Mouse (Mus musculus) MEL (cell line): ENCODE results near the gene Ppp1r7. TPM values are rescaled to one million over a fixed set of nuclear protein-coding genes. Genes with fewer than 3 reads are reported as not detected.

ENCODE experiments used
- DNase-seq: peaks from one replicate; pipeline ENCODE4 v3.0.0; 2011; ENCODE audit warnings: low read depth, low spot score
- H3K27ac ChIP-seq: 2 replicates; pipeline ENCODE4 v1.5.1; 2012; ENCODE audit warnings: low read depth, mild to moderate bottlenecking, control low read depth, low read length, moderate library complexity; ENCODE audit not compliant: control insufficient read depth
- H3K27me3 ChIP-seq, 2 experiments: fragments of 150-350 bp in 1 of 2; sonication (generic) in 1 of 2; 2 replicates each; pipeline ENCODE4 v1.6.1; 2012; ENCODE audit warnings: low read length in 2 of 2, mild to moderate bottlenecking in 2 of 2, improper control_type of control experiment in 1 of 2, moderate library complexity in 1 of 2; ENCODE audit not compliant: insufficient read depth in 2 of 2, control insufficient read depth in 1 of 2
- H3K36me3 ChIP-seq, 2 experiments: 2 replicates each; pipeline ENCODE4 v1.6.1; 2012 to 2014; ENCODE audit warnings: low read length in 2 of 2, improper control_type of control experiment in 1 of 2, inconsistent platforms in 1 of 2, mild to moderate bottlenecking in 1 of 2; ENCODE audit not compliant: insufficient read depth in 2 of 2, control insufficient read depth in 1 of 2
- H3K4me1 ChIP-seq, 2 experiments: fragments of 150-350 bp in 1 of 2; sonication (generic) in 1 of 2; 2 replicates each; pipeline ENCODE4 v1.6.1; 2012; ENCODE audit warnings: low read length in 2 of 2, improper control_type of control experiment in 1 of 2, mild to moderate bottlenecking in 1 of 2; ENCODE audit not compliant: insufficient read depth in 2 of 2, control insufficient read depth in 1 of 2
- H3K4me3 ChIP-seq, 2 experiments: fragments of 150-350 bp in 1 of 2; sonication (generic) in 1 of 2; 2 replicates each; pipeline ENCODE4 v1.5.1; 2012; ENCODE audit warnings: low read depth in 2 of 2, low read length in 2 of 2, mild to moderate bottlenecking in 2 of 2, moderate library complexity in 2 of 2, control low read depth in 1 of 2, improper control_type of control experiment in 1 of 2; ENCODE audit not compliant: control insufficient read depth in 1 of 2, insufficient read depth in 1 of 2
- H3K79me2 ChIP-seq: 2 replicates; pipeline ENCODE4 v1.6.1; 2012; ENCODE audit warnings: mild to moderate bottlenecking, low read length, moderate library complexity; ENCODE audit not compliant: control insufficient read depth, poor library complexity, insufficient read depth
- H3K9ac ChIP-seq: 2 replicates; pipeline ENCODE4 v1.6.1; 2012; ENCODE audit warnings: low read depth, mild to moderate bottlenecking, control low read depth, low read length, moderate library complexity; ENCODE audit not compliant: control insufficient read depth, poor library complexity, severe bottlenecking
- H3K9me3 ChIP-seq: fragments of 150-350 bp; sonication (generic); replicated peaks from 2 replicates; pipeline ENCODE4 v1.6.1; 2012; ENCODE audit warnings: mild to moderate bottlenecking, low read length, improper control_type of control experiment, moderate library complexity; ENCODE audit not compliant: insufficient read depth
- BHLHE40 ChIP-seq: IDR thresholded peaks from 2 replicates; pipeline ENCODE4 v1.6.1; 2012; ENCODE audit warnings: low read depth, mild to moderate bottlenecking, inconsistent platforms, low read length, improper control_type of control experiment, borderline replicate concordance
- CHD1 ChIP-seq: IDR thresholded peaks from 2 replicates; pipeline ENCODE4 v1.6.1; 2012; ENCODE audit warnings: low read depth, mild to moderate bottlenecking, inconsistent platforms, low read length, improper control_type of control experiment
- CHD2 ChIP-seq: IDR thresholded peaks from 2 replicates; pipeline ENCODE4 v1.6.1; 2011; ENCODE audit warnings: low read length, improper control_type of control experiment
- E2F4 ChIP-seq: IDR thresholded peaks from 2 replicates; pipeline ENCODE4 v1.6.1; 2011; ENCODE audit warnings: low read depth, low read length, improper control_type of control experiment, borderline replicate concordance
- ELF1 ChIP-seq: IDR thresholded peaks from 2 replicates; pipeline ENCODE4 v1.6.1; 2014; ENCODE audit warnings: low read depth, mild to moderate bottlenecking, inconsistent platforms, low read length, improper control_type of control experiment, moderate library complexity
- EP300 ChIP-seq, 2 experiments: IDR thresholded peaks; 2 replicates each; pipeline ENCODE4 v1.6.1; 2011; ENCODE audit warnings: improper control_type of control experiment in 2 of 2, low read length in 2 of 2, low read depth in 1 of 2, mild to moderate bottlenecking in 1 of 2
- ETS1 ChIP-seq: IDR thresholded peaks from 2 replicates; pipeline ENCODE4 v1.6.1; 2012; ENCODE audit warnings: low read depth, mild to moderate bottlenecking, inconsistent platforms, low read length, improper control_type of control experiment, moderate library complexity
- GABPA ChIP-seq: IDR thresholded peaks from 2 replicates; pipeline ENCODE4 v1.6.1; 2012; ENCODE audit warnings: low read depth, mild to moderate bottlenecking, inconsistent platforms, low read length, improper control_type of control experiment, moderate library complexity
- GATA1 ChIP-seq: IDR thresholded peaks from 2 replicates; pipeline ENCODE4 v1.6.1; 2011; ENCODE audit warnings: low read depth, low read length, improper control_type of control experiment
- HCFC1 ChIP-seq: IDR thresholded peaks from 2 replicates; pipeline ENCODE4 v1.6.1; 2012; ENCODE audit warnings: low read depth, mild to moderate bottlenecking, inconsistent platforms, low read length, improper control_type of control experiment, moderate library complexity
- JUND ChIP-seq: IDR thresholded peaks from 2 replicates; pipeline ENCODE4 v1.6.1; 2011; ENCODE audit warnings: low read depth, mild to moderate bottlenecking, improper control_type of control experiment, low read length
- KAT2A ChIP-seq: conservative IDR thresholded peaks from 2 replicates; pipeline ENCODE4 v1.6.1; 2012; ENCODE audit warnings: low read depth, low read length, improper control_type of control experiment, inconsistent platforms
- MAFK ChIP-seq: IDR thresholded peaks from 2 replicates; pipeline ENCODE4 v1.6.1; 2011; ENCODE audit warnings: low read depth, mild to moderate bottlenecking, low read length, improper control_type of control experiment, borderline replicate concordance
- MAX ChIP-seq: IDR thresholded peaks from 2 replicates; pipeline ENCODE4 v1.6.1; 2011; ENCODE audit warnings: low read length, improper control_type of control experiment
- MAZ ChIP-seq: IDR thresholded peaks from 2 replicates; pipeline ENCODE4 v1.6.1; 2012; ENCODE audit warnings: low read depth, mild to moderate bottlenecking, inconsistent platforms, low read length, improper control_type of control experiment
- MEF2A ChIP-seq: IDR thresholded peaks from 2 replicates; pipeline ENCODE4 v1.6.1; 2014; ENCODE audit warnings: low read depth, mild to moderate bottlenecking, inconsistent platforms, low read length, improper control_type of control experiment; ENCODE audit not compliant: poor library complexity, insufficient replicate concordance, severe bottlenecking; ENCODE audit errors: extremely low read depth
- MYB ChIP-seq: IDR thresholded peaks from 2 replicates; pipeline ENCODE4 v1.6.1; 2011; ENCODE audit warnings: mild to moderate bottlenecking, low read depth, low read length, improper control_type of control experiment
- MYC ChIP-seq: IDR thresholded peaks from 2 replicates; pipeline ENCODE4 v1.6.1; 2011; ENCODE audit warnings: low read depth, mild to moderate bottlenecking, low read length, improper control_type of control experiment, moderate library complexity
- NELFE ChIP-seq: IDR thresholded peaks from 2 replicates; pipeline ENCODE4 v1.6.1; 2011; ENCODE audit warnings: low read depth, low read length, improper control_type of control experiment
- NRF1 ChIP-seq: IDR thresholded peaks from 2 replicates; pipeline ENCODE4 v1.6.1; 2014; ENCODE audit warnings: low read depth, mild to moderate bottlenecking, inconsistent platforms, low read length, improper control_type of control experiment, moderate library complexity; ENCODE audit not compliant: poor library complexity, insufficient read depth, severe bottlenecking
- POLR2A ChIP-seq, 2 experiments: IDR thresholded peaks; 2 replicates each; pipeline ENCODE4 v1.6.1; 2011 to 2012; ENCODE audit warnings: low read length in 2 of 2, mild to moderate bottlenecking in 2 of 2, control low read depth in 1 of 2, improper control_type of control experiment in 1 of 2, low read depth in 1 of 2, moderate library complexity in 1 of 2; ENCODE audit not compliant: control insufficient read depth in 1 of 2, insufficient read depth in 1 of 2, poor library complexity in 1 of 2
- POLR2AphosphoS2 ChIP-seq: IDR thresholded peaks from 2 replicates; pipeline ENCODE4 v1.6.1; 2011; ENCODE audit warnings: low read length, improper control_type of control experiment
- POLR2AphosphoS5 ChIP-seq: IDR thresholded peaks from 2 replicates; pipeline ENCODE4 v1.6.1; 2012; ENCODE audit warnings: low read depth, borderline replicate concordance, mild to moderate bottlenecking, inconsistent platforms, low read length, moderate library complexity, mixed read lengths
- RCOR1 ChIP-seq: IDR thresholded peaks from 2 replicates; pipeline ENCODE4 v1.6.1; 2012; ENCODE audit warnings: low read depth, mild to moderate bottlenecking, inconsistent platforms, low read length, improper control_type of control experiment
- SIN3A ChIP-seq: IDR thresholded peaks from 2 replicates; pipeline ENCODE4 v1.6.1; 2012; ENCODE audit warnings: low read length, improper control_type of control experiment, inconsistent platforms
- SMC3 ChIP-seq: IDR thresholded peaks from 2 replicates; pipeline ENCODE4 v1.6.1; 2011; ENCODE audit warnings: low read depth, low read length, improper control_type of control experiment
- TBP ChIP-seq: IDR thresholded peaks from 2 replicates; pipeline ENCODE4 v1.8.0; 2011; ENCODE audit warnings: low read depth, low read length, improper control_type of control experiment
- TCF12 ChIP-seq: IDR thresholded peaks from 2 replicates; pipeline ENCODE4 v1.6.1; 2014; ENCODE audit warnings: low read depth, mild to moderate bottlenecking, inconsistent platforms, low read length, improper control_type of control experiment, moderate library complexity
- UBTF ChIP-seq: IDR thresholded peaks from 2 replicates; pipeline ENCODE4 v1.6.1; 2012; ENCODE audit warnings: low read depth, mild to moderate bottlenecking, inconsistent platforms, low read length, improper control_type of control experiment, moderate library complexity, borderline replicate concordance; ENCODE audit not compliant: insufficient read depth
- USF1 ChIP-seq: IDR thresholded peaks from 2 replicates; pipeline ENCODE4 v1.6.1; 2014; ENCODE audit warnings: low read depth, mild to moderate bottlenecking, inconsistent platforms, low read length, improper control_type of control experiment, moderate library complexity
- USF2 ChIP-seq, 2 experiments: IDR thresholded peaks; 2 replicates each; pipeline ENCODE4 v1.6.1; 2011 to 2012; ENCODE audit warnings: improper control_type of control experiment in 2 of 2, low read length in 2 of 2, borderline replicate concordance in 1 of 2, inconsistent platforms in 1 of 2, low read depth in 1 of 2, mild to moderate bottlenecking in 1 of 2; ENCODE audit not compliant: insufficient read depth in 1 of 2
- ZC3H11A ChIP-seq: IDR thresholded peaks from 2 replicates; pipeline ENCODE4 v1.6.1; 2012; ENCODE audit warnings: low read depth, mild to moderate bottlenecking, inconsistent platforms, low read length, improper control_type of control experiment
- ZMIZ1 ChIP-seq: IDR thresholded peaks from 2 replicates; pipeline ENCODE4 v1.6.1; 2012; ENCODE audit warnings: low read depth, mild to moderate bottlenecking, inconsistent platforms, low read length, improper control_type of control experiment, moderate library complexity
- ZNF384 ChIP-seq: IDR thresholded peaks from 2 replicates; pipeline ENCODE4 v1.6.1; 2012; ENCODE audit warnings: low read depth, mild to moderate bottlenecking, inconsistent platforms, low read length, improper control_type of control experiment
- polyA plus RNA-seq, 2 experiments: library from polyadenylated mRNA; stranded (reverse) in 1 of 2; unstranded in 1 of 2; fragments of >175 nt in 1 of 2; fragments of >200 nt in 1 of 2; gene quantifications; 2 replicates each; pipeline versions ENCODE4 v1.2.1 to v1.2.4; 2012; ENCODE audit warnings: low replicate concordance in 2 of 2, low read depth in 1 of 2; ENCODE audit not compliant: insufficient read length in 2 of 2, insufficient read depth in 1 of 2, missing spikeins in 1 of 2
- total RNA-seq: library from RNA; depleted of rRNA; stranded (reverse); fragments of 300-350 nt; gene quantifications from 2 replicates; pipeline ENCODE4 v1.2.3, GENCODE M21; 2012

The Ppp1r7 gene
- total and polyA plus RNA-seq, 3 experiments: 36.6 to 131 (median 74.9) TPM

- H3K27ac ChIP-seq: peak within 1 kb of the TSS; percentile 20; the same call in 1 of the 2 replicates
- H3K4me3 ChIP-seq: peak within 1 kb of the TSS; percentile 90 to 99
- peaks cover 7% of the 10 kb centered on the region for H3K79me2 ChIP-seq
- H3K27me3 ChIP-seq: no peaks in the 10 kb centered on the region
- H3K9me3 ChIP-seq: no peaks in the 10 kb centered on the region
- H3K9ac ChIP-seq: peak within 1 kb of the TSS; percentile 93
- H3K4me1 ChIP-seq: peaks cover 0 to 4% of the 10 kb centered on the region in 2 experiments; a peak in 2 of 4 replicates
- H3K36me3 ChIP-seq: peaks cover 3 to 12% of the 10 kb centered on the region in 2 experiments
- peak; percentile 95 for DNase-seq
- TF ChIP-seq GATA1 (no peak), HCFC1 (peak; percentile 96), USF2 (IDR thresholded peaks at IDR 0.05; ENCODE audit: borderline replicate concordance in 1 of 2, insufficient read depth in 1 of 2, low read depth in 1 of 2, low read length in 2 of 2) (no peak), POLR2AphosphoS5 (no peak), MYB (no peak), UBTF (0 out of 2 replicates have a peak, but pooled peaks have one; percentile 52), ZC3H11A (no peak), USF1 (no peak), MAZ (peak; percentile 82; the same call in 1 of the 2 replicates), NELFE (peak; percentile 92), MAFK (no peak), MAX (peak; percentile 80; the same call in 1 of the 2 replicates), EP300 (IDR thresholded peaks at IDR 0.05; ENCODE audit: low read depth in 1 of 2, low read length in 2 of 2) (peak in 1 of 2 experiments; percentile 45; a peak in 2 of 4 replicates), GABPA (no peak; the same call in 1 of the 2 replicates), KAT2A (no peak; the same call in 1 of the 2 replicates), BHLHE40 (peak; percentile 58), SIN3A (peak; percentile 97), ELF1 (peak; percentile 89), TCF12 (peak; percentile 84), E2F4 (0 out of 2 replicates have a peak, but pooled peaks have one; percentile 54), MEF2A (no peak), MYC (peak; percentile 66; the same call in 1 of the 2 replicates), ZMIZ1 (peak; percentile 57; the same call in 1 of the 2 replicates), CHD1 (no peak), SMC3 (peak; percentile 13; the same call in 1 of the 2 replicates), ETS1 (no peak), RCOR1 (peak; percentile 62; the same call in 1 of the 2 replicates), TBP (peak; percentile 92), NRF1 (no peak), ZNF384 (peak; percentile 48; the same call in 1 of the 2 replicates), POLR2A (IDR thresholded peaks at IDR 0.05; ENCODE audit: control insufficient read depth in 1 of 2, insufficient read depth in 1 of 2, low read depth in 1 of 2, low read length in 2 of 2, poor library complexity in 1 of 2) (peak; percentile 66 to 94), CHD2 (no peak; the same call in none of the 2 replicates), JUND (no peak; the same call in 1 of the 2 replicates), POLR2AphosphoS2 (peak; percentile 85)
These were observed 36.9 kb upstream of the Ppp1r7 start, which contains the start of gene Mterf4 for GRCm38 (mm10) chr1:93305581-93306337. Gene Mterf4 (minus strand): TSS chr1:93305915.
